Mouse (Mus musculus): ENCODE results near the gene Sesn1. TPM values are rescaled to one million over a fixed set of nuclear protein-coding genes. Genes with fewer than 3 reads are reported as not detected.

The Sesn1 gene
- polyA plus RNA-seq, 1 experiment from 2014 or later, result 32.7 TPM

DNA sequence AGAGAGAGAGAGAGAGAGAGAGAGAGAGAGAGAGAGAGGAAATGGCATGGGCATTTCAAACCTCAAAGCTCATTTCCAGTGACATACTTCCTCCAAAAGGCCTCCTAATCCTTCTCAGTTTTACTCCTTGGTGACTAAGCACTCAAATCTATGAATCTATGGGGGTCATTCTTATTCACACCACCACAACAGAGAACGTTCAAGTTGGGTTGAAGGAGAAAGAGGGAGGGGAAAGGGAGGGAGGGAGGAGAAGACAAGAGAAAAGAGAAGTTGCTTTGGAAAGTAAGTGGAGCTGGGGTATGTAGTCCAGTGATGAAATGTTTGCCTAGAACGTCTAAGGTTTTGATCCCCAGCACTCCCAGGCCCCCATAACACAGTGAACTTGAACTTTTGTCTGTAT lies 60.4 kb downstream of the Sesn1 start:
- 47% methylated on average over 2 of the region's 2 CpGs for WGBS
- Histone ChIP-seq H3K36me3 (ENCODE audit: control insufficient read depth, insufficient read depth, low read length) (no peaks in the 10 kb centered on the region), H3K4me2 (ENCODE audit: low read length) (no peak overlapping the region), H3K27me3 (replicated peaks; ENCODE audit: control insufficient read depth, insufficient read depth, low read length) (no peaks in the 10 kb centered on the region), H3K4me1 (replicated peaks; ENCODE audit: control insufficient read depth, insufficient read depth, low read length) (0 out of 2 replicates have a peak, but pooled peaks cover 6% of the 10 kb centered on the region), H3K27ac (ENCODE audit: low read depth) (no peak overlapping the region), H3K4me3 (ENCODE audit: low read depth, low read length) (no peak overlapping the region), H3K9me3 (ENCODE audit: control insufficient read depth, low read length) (no peaks in the 10 kb centered on the region), H3K9ac (ENCODE audit: low read length) (no peak overlapping the region)
- ATAC-seq (replicated peaks; ENCODE audit: low FRiP score, low TSS enrichment, low read depth), result no peak
- no peak for DNase-seq (ENCODE audit: low spot score)

DNA sequence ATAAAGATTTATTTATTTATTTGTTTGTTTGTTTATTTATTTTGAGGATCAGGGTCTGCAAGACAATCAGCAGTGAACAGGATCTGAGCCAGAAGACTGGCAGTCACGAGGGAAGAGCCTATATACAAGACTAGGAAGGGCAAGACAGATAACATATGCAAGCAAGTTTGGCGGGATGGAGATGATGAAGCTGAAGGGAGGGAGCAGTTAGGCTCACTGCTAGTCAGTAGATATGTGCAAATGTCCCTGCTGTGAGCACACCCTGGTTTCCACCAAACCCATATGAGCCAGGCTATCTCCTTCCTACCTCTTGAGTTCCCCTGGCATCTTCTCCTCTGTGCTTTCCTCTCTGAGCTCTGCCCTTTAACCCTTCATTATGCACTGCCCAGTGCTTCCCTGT lies 61.8 kb downstream of the Sesn1 start:
- no peak overlapping the region for H3K27ac ChIP-seq (ENCODE audit: low read depth)
- ATAC-seq (replicated peaks; ENCODE audit: low FRiP score, low TSS enrichment, low read depth), result no peak
- WGBS, result 69% methylated on average over 2 of the region's 2 CpGs

GRCm38 (mm10) chr10:41875624-41876023 lies 65.9 kb downstream of the Sesn1 start:
- Histone ChIP-seq H3K9me3 (ENCODE audit: control insufficient read depth, low read length) (no peaks in the 10 kb centered on the region), H3K27me3 (replicated peaks; ENCODE audit: control insufficient read depth, insufficient read depth, low read length) (no peaks in the 10 kb centered on the region), H3K9ac (ENCODE audit: low read length) (no peak overlapping the region), H3K4me2 (ENCODE audit: low read length) (no peak overlapping the region), H3K27ac (ENCODE audit: low read depth) (no peak overlapping the region), H3K4me1 (replicated peaks; ENCODE audit: control insufficient read depth, insufficient read depth, low read length) (no peaks in the 10 kb centered on the region), H3K36me3 (ENCODE audit: control insufficient read depth, insufficient read depth, low read length) (no peaks in the 10 kb centered on the region), H3K4me3 (ENCODE audit: low read depth, low read length) (no peak overlapping the region)
- no peak for DNase-seq (ENCODE audit: low spot score)
- ATAC-seq (replicated peaks; ENCODE audit: low FRiP score, low TSS enrichment, low read depth), result no peak

More for the DNA sequence above, 61.8 kb downstream of the Sesn1 start:
- H3K4me2 ChIP-seq (ENCODE audit: low read length), result no peak overlapping the region
- DNase-seq (ENCODE audit: low spot score), result no peak
- H3K27me3 ChIP-seq (replicated peaks; ENCODE audit: control insufficient read depth, insufficient read depth, low read length), result no peaks in the 10 kb centered on the region
- H3K9me3 ChIP-seq (ENCODE audit: control insufficient read depth, low read length), result no peaks in the 10 kb centered on the region
- H3K36me3 ChIP-seq (ENCODE audit: control insufficient read depth, insufficient read depth, low read length), result no peaks in the 10 kb centered on the region
- H3K4me3 ChIP-seq (ENCODE audit: low read depth, low read length), result no peak overlapping the region
- H3K9ac ChIP-seq (ENCODE audit: low read length), result no peak overlapping the region
- H3K4me1 ChIP-seq (replicated peaks; ENCODE audit: control insufficient read depth, insufficient read depth, low read length), result 0 out of 2 replicates have a peak, but pooled peaks cover 6% of the 10 kb centered on the region

GRCm38 (mm10) chr10:41878344-41878743 lies 68.6 kb downstream of the Sesn1 start:
- H3K4me1 ChIP-seq (replicated peaks; ENCODE audit: control insufficient read depth, insufficient read depth, low read length), result 0 out of 2 replicates have a peak, but pooled peaks cover 1% of the 10 kb centered on the region
- no peak overlapping the region for H3K27ac ChIP-seq (ENCODE audit: low read depth)
- no peaks in the 10 kb centered on the region for H3K9me3 ChIP-seq (ENCODE audit: control insufficient read depth, low read length)
- no peak overlapping the region for H3K4me2 ChIP-seq (ENCODE audit: low read length)
- no peak for ATAC-seq (replicated peaks; ENCODE audit: low FRiP score, low TSS enrichment, low read depth)
- 67% methylated on average over 11 of the region's 11 CpGs for WGBS
- no peak for DNase-seq (ENCODE audit: low spot score)
- H3K4me3 ChIP-seq (ENCODE audit: low read depth, low read length), result no peak overlapping the region
- H3K36me3 ChIP-seq (ENCODE audit: control insufficient read depth, insufficient read depth, low read length), result no peaks in the 10 kb centered on the region
- H3K27me3 ChIP-seq (replicated peaks; ENCODE audit: control insufficient read depth, insufficient read depth, low read length), result no peaks in the 10 kb centered on the region
- no peak overlapping the region for H3K9ac ChIP-seq (ENCODE audit: low read length)

DNA sequence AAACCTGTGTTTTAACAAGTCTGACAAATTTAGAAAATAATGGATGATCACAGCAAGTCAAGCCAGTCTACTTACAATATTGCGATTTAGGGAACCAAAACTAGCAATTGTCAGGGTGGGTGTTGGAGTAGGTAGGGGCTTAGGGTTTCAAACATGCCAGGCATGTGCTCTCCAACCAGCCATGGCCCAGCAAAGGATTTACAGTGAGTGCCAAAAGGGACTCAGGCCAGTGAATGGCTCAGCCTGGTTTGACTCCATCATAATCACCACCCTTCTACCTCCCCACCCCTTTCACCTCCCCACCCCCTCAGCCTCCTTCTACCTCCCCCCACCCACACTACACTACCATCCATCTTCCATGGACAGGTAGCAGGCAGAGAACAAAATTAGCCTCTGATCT lies 69.9 kb downstream of the Sesn1 start:
- 0 out of 2 replicates have a peak, but pooled peaks cover 3% of the 10 kb centered on the region for H3K4me1 ChIP-seq (replicated peaks; ENCODE audit: control insufficient read depth, insufficient read depth, low read length)
- DNase-seq (ENCODE audit: low spot score) (no peak), ATAC-seq (replicated peaks; ENCODE audit: low FRiP score, low TSS enrichment, low read depth) (no peak)
- WGBS, result 68% methylated on average over 1 of the region's 1 CpGs
- H3K27me3 ChIP-seq (replicated peaks; ENCODE audit: control insufficient read depth, insufficient read depth, low read length), result no peaks in the 10 kb centered on the region
- no peak overlapping the region for H3K4me3 ChIP-seq (ENCODE audit: low read depth, low read length)
- H3K36me3 ChIP-seq (ENCODE audit: control insufficient read depth, insufficient read depth, low read length), result no peaks in the 10 kb centered on the region
- no peak overlapping the region for H3K9ac ChIP-seq (ENCODE audit: low read length)
- H3K27ac ChIP-seq (ENCODE audit: low read depth), result no peak overlapping the region
- H3K4me2 ChIP-seq (ENCODE audit: low read length), result no peak overlapping the region
- H3K9me3 ChIP-seq (ENCODE audit: control insufficient read depth, low read length), result no peaks in the 10 kb centered on the region

DNA sequence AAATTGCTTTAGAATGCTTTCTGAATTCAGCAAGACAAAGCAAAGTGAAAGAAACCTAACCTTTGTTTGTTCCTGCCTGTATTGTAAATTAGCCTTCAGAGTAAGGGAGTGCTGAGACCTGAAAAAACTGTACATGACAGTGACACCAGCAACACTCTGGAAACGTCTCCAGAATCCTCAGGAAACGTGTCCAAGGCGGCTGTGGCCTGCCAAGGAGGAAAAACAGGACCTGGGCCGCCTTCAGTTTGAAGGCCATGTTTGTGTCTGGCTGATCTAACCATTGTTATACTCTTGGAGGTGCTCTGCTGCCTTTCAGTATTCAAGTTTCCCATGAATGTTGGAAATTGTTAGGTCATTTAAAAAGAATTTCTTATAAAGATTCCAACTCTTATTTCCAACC lies 70.5 kb downstream of the Sesn1 start:
- H3K9me3 ChIP-seq (ENCODE audit: control insufficient read depth, low read length), result no peaks in the 10 kb centered on the region
- DNase-seq (ENCODE audit: low spot score) (no peak), ATAC-seq (replicated peaks; ENCODE audit: low FRiP score, low TSS enrichment, low read depth) (no peak)
- H3K4me3 ChIP-seq (ENCODE audit: low read depth, low read length), result no peak overlapping the region
- WGBS, result 35% methylated on average over 4 of the region's 4 CpGs
- H3K27ac ChIP-seq (ENCODE audit: low read depth), result no peak overlapping the region
- no peaks in the 10 kb centered on the region for H3K36me3 ChIP-seq (ENCODE audit: control insufficient read depth, insufficient read depth, low read length)
- no peak overlapping the region for H3K4me2 ChIP-seq (ENCODE audit: low read length)
- 0 out of 2 replicates have a peak, but pooled peaks cover 3% of the 10 kb centered on the region for H3K4me1 ChIP-seq (replicated peaks; ENCODE audit: control insufficient read depth, insufficient read depth, low read length)
- H3K9ac ChIP-seq (ENCODE audit: low read length), result no peak overlapping the region
- no peaks in the 10 kb centered on the region for H3K27me3 ChIP-seq (replicated peaks; ENCODE audit: control insufficient read depth, insufficient read depth, low read length)

DNA sequence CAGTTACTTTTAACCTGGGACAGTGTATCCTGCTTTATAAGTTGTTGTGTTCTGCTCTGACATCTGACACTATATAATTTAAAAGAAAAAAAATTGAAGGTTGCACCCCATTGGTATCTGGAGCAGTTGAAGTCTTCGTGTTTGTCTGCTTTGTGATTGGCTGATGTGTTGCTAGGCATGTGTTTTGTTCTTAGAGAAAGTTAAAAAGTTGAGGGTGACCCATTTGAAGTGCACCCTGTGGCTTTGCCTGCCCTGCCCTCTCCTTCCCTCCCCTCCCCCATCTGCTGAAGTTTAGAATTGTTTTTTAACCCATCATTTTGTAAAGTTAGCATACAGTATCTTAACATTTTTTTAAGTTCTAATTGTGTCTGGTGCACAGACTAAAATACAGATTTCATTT lies 71.0 kb downstream of the Sesn1 start:
- Histone ChIP-seq H3K27ac (ENCODE audit: low read depth) (no peak overlapping the region), H3K9ac (ENCODE audit: low read length) (no peak overlapping the region), H3K4me2 (ENCODE audit: low read length) (no peak overlapping the region), H3K36me3 (ENCODE audit: control insufficient read depth, insufficient read depth, low read length) (no peaks in the 10 kb centered on the region), H3K4me3 (ENCODE audit: low read depth, low read length) (no peak overlapping the region), H3K4me1 (replicated peaks; ENCODE audit: control insufficient read depth, insufficient read depth, low read length) (0 out of 2 replicates have a peak, but pooled peaks cover 3% of the 10 kb centered on the region), H3K27me3 (replicated peaks; ENCODE audit: control insufficient read depth, insufficient read depth, low read length) (no peaks in the 10 kb centered on the region), H3K9me3 (ENCODE audit: control insufficient read depth, low read length) (no peaks in the 10 kb centered on the region)
- ATAC-seq (replicated peaks; ENCODE audit: low FRiP score, low TSS enrichment, low read depth) (no peak), DNase-seq (ENCODE audit: low spot score) (no peak)
- 23% methylated on average over 1 of the region's 1 CpGs for WGBS

DNA sequence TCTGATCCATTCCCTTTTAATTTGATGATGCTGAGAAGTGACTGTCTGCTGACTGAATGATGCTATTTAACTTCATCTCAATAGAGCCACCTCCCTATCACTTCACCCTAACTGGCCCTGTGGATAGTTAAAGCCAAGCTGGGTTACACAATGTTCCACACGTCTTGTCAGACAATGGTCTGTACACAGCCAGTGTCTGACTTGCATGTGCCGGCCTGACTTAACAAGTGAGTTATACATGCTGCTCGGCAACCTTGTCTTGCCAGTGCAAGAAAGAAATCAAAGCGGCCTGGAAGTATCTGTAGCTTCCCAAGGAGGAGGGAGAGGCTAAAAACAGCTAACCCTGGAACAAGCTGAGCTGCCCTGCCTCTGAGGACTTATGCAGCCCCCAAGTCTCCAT lies 71.7 kb downstream of the Sesn1 start:
- H3K4me1 ChIP-seq (replicated peaks; ENCODE audit: control insufficient read depth, insufficient read depth, low read length), result 0 out of 2 replicates have a peak, but pooled peaks cover 3% of the 10 kb centered on the region
- DNase-seq (ENCODE audit: low spot score) (no peak), ATAC-seq (replicated peaks; ENCODE audit: low FRiP score, low TSS enrichment, low read depth) (no peak)
- H3K36me3 ChIP-seq (ENCODE audit: control insufficient read depth, insufficient read depth, low read length), result no peaks in the 10 kb centered on the region
- H3K4me3 ChIP-seq (ENCODE audit: low read depth, low read length), result no peak overlapping the region
- H3K27ac ChIP-seq (ENCODE audit: low read depth), result no peak overlapping the region
- no peak overlapping the region for H3K9ac ChIP-seq (ENCODE audit: low read length)
- H3K27me3 ChIP-seq (replicated peaks; ENCODE audit: control insufficient read depth, insufficient read depth, low read length), result no peaks in the 10 kb centered on the region
- 47% methylated on average over 4 of the region's 4 CpGs for WGBS
- no peaks in the 10 kb centered on the region for H3K9me3 ChIP-seq (ENCODE audit: control insufficient read depth, low read length)
- H3K4me2 ChIP-seq (ENCODE audit: low read length), result no peak overlapping the region

DNA sequence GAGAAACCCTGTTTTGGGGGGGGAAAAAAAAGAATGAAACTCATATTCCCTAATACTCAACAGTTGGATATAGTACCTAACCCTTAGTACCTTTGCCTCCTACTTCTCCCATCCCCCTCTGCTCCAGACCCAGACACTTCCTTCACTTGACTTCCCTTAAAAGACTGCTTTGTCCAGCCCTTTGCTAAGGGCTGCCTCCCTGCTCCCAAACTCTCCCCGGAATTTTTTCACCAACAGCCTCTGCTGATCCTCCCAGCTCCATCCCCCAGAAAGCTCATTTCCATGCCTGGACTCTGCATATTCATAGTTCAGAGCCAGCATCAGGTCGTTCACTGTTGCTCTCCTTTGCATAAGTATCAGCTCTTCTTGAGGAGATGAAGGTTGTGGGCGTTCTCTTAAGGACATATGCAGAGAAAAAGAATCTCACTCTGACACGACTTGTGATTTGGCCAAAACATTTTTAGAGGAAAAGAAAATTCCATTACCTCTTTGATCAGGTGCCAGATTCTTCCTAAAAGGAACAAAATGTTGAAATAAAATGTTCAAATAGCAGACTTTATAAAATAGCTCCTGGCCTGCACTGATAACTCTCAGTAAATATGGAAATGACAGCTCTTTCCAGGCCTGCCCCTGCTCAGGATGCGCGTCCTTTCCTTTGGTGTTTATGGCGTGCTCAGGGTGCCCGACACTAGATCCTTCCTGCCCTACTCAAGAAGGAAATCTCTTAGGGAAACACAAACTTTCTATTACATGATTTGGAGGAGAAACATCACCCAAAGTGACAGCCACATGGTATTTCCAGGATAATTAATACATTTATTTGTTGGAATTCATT lies 74.2 kb downstream of the Sesn1 start:
- Histone ChIP-seq H3K9ac (ENCODE audit: low read length) (no peak overlapping the region), H3K4me1 (replicated peaks; ENCODE audit: control insufficient read depth, insufficient read depth, low read length) (peaks cover 7% of the 10 kb centered on the region; the same call in 1 of the 2 replicates), H3K4me2 (ENCODE audit: low read length) (no peak overlapping the region), H3K4me3 (ENCODE audit: low read depth, low read length) (no peak overlapping the region), H3K27me3 (replicated peaks; ENCODE audit: control insufficient read depth, insufficient read depth, low read length) (no peaks in the 10 kb centered on the region), H3K9me3 (ENCODE audit: control insufficient read depth, low read length) (no peaks in the 10 kb centered on the region), H3K36me3 (ENCODE audit: control insufficient read depth, insufficient read depth, low read length) (no peaks in the 10 kb centered on the region), H3K27ac (ENCODE audit: low read depth) (no peak overlapping the region)
- DNase-seq (ENCODE audit: low spot score) (no peak), ATAC-seq (replicated peaks; ENCODE audit: low FRiP score, low TSS enrichment, low read depth) (no peak)
- 49% methylated on average over 8 of the region's 8 CpGs for WGBS

Data from intestine, embryonic 14.5 days (tissue).